Mouse (Mus musculus) left cerebral cortex, adult 18-20 months (tissue): ENCODE results near the gene Arpc2. TPM values are rescaled to one million over a fixed set of nuclear protein-coding genes. Genes with fewer than 3 reads are reported as not detected.

Experiments
- DNase-seq, 2 experiments: peaks; one replicate each; pipeline ENCODE4 v3.0.0; 2021 to 2022; ENCODE audit warnings: low spot score in 2 of 2, mixed read lengths in 1 of 2
- total RNA-seq, 2 experiments: library from RNA; stranded (reverse); gene quantifications; 2 replicates each; pipeline ENCODE4 v1.2.3; 2021

Gene Arpc2
- total RNA-seq, 2 experiments from 2014 or later, result 244 to 263 TPM

DNA sequence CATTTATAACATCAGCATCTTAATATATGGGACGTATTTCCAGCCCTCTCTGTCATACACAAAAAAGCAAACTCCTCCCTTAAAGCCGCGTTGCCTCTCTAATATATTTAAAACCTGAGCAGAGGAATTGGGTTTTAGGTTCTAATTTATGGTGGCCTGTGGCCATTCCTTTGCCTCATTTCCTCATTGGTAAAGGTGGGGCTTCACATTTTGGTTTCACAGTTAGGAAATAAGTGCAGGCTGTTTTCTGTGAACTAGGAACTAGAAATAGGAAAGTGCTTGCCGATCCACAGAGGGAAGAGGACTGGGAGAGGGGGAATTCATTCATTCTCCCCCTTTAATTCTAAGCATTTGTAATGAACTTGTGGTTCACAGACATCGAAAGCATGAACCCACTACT lies 1.8 kb downstream of the Arpc2 start:
- no peak for DNase-seq

DNA sequence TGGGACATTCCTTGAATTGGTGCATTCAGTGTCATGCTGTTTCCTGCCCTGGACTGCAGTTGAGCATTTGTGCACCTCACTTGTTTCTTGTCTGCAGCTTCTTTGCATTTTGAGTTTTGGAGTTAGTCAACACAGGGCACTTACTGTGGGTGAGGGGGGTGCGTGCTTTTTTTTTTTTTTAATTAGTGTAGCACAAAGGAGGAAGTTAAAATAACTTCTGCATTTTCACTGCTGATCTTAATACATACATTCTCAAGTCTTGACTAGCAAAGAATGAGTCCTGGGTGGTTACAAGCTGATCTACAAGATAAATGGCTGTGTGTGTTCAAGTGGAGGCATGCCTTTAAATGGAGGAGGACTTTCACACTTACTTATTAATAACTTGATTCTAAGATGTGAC lies 2.3 kb downstream of the Arpc2 start:
- no peak for DNase-seq

DNA sequence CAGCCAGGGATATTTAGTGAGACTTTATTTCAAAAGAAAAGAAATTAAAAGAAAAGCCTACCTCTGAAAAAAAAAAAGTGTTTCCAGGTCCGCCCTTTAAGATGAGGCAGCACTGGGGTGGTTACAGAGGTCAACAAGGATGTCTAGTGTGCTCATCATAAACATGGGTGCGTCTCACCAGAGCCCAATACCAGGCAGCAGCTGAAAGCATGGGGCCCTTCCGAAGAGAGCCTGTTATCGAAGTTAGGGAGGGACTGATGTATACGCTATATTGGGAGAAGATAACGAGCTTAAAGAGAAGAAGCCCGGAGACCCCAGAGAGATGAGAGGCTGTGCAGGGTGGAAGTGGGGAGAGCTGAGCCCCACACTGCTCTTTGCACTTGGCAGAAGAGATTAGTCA lies 3.3 kb downstream of the Arpc2 start:
- DNase-seq, result no peak

DNA sequence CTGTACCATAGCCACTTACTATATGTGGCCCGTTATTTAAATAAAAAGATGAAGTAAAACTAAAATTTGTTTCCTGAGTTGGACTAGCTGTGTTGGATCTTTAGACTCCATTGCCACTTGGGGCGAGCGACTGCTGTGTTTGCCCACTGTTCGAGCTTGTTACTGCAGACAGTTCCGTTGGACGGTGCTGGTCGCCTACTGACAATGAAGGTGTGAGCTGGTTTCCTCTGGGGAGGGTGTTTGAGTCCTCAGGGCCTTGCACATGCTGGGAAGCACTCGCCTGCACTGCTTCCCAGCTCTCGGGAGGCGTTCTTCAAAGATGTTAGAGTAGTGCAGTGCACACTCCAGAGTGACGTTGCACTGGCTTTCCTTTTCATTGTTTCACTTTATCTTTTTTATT lies 3.7 kb downstream of the Arpc2 start:
- DNase-seq, result peak; percentile 46 to 47

DNA sequence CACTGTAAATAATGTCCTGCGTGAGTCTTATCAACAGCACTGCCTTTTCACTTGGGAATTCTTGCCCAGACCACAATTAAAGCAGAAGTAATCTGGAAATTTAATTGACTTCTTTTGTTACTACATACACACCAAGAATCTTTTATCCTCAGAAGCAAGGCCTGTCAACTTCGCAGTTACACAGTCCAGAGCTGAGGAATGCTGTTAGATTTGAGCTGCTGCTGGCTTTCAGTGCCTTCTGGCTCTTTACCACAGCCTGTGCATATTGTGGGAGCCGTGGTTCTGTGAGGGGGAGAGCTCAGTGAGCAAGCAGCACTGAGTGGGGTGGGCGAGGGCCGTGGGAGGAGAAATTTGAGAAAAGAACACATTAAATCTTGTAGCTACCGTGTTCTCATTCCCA lies 4.4 kb downstream of the Arpc2 start:
- peak; percentile 83 to 89 for DNase-seq

DNA sequence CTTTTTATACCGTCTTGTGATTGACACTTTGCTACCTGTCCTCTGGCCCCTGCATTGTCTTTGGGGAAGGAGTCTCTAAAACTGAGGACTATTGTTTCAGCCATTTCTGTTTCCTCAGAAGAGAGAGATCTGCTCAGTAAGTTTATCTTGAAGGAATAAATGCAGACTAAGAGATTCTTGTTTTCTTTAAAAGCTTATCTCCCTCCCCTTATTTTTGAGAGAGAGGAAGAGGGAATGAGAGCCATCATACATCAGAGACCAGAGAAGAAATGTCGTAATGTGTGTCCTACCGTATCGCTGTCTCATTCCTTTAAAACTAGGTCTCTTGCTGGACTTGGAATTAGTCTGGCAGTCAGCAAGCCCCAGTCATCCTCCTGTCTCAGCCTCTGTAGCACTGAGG lies 4.9 kb downstream of the Arpc2 start:
- DNase-seq, result no peak

DNA sequence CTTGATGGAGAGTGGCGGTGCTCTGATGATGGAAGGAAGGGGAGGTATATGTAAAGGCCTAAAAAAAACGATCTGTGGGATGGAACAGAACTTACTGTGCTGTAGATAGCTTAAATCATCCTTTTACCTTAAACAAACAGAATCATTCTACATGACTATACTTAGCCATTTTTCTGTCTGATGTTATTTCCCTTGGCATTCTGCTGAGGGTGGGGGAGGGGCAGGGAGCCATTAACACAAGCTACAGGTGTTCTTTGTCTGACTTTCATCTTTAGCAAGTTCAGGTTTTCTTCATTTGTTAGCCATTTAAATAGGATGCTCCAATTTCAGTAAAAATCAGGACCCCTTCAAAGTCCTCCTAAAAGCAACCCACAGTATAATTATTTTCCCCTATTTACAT lies 9.6 kb downstream of the Arpc2 start:
- no peak for DNase-seq

DNA sequence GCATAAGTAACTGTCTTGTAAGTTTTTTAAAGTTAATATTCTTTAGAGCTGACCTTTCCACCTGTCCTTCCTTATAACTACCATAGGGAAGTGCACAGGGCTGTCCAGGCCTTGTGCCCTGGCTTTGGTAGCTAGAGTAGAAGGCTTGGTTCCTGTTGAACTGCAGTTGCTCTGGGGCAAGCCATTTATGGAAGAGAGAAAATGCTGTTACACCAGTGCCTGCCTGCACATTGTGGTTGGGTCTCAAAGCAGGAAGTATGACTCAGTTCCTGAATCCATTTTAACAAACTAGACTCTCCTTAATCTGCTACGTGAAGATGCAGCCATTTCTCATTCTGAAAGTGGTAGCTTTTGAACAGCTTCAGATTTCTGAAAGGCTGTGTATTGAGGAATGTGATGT lies 12.9 kb downstream of the Arpc2 start:
- no peak for DNase-seq

DNA sequence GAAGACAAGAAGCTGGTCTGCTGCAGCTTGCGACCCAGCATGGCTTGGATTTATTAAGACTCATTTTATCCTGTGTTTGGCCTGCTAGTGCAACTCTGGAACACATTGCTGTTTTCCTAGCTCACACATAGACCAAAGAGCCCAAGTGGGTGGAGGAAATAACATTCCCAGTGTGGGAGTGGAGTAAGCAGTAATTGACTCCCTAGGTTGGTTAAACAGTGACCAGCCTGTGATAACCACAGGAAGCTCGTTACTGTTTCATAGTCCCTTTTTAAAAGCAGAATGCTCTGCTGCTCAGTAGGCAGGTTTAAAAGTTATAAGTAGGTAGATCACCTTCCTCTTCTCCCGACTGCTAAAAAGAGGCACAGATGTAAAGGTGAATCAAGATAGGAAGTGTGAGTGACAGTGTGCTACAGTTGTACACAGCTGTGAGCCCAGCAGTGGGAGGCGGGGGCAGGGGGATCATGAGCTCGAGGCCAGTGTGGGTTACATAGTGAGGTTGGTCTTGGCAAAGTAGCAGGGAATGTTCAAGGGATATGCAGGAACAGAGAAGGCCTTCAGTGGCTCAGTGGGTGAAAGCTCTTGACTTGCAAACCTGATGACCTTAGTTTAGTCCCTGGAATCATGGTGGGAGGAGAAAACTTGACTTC lies 13.6 kb downstream of the Arpc2 start:
- no peak for DNase-seq

DNA sequence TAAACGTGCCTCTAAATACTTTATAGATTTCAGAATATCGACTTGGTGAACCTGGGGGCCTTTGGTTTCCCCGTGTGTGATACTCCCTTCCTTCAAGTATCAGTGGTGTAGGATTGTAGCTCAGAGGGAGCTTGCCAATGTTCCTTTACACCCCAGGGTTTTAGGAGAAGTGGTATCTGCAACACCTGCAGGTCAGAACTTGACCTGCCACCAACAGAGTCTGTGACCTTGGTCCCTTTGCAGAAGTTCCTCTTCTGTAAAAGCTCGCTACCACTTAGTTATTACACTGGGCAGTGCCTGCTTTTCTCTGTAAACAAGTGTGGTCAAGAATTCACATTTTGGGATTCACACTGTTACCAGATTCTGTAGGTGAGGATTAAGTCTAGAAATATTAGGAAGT lies 14.2 kb downstream of the Arpc2 start:
- no peak for DNase-seq

DNA sequence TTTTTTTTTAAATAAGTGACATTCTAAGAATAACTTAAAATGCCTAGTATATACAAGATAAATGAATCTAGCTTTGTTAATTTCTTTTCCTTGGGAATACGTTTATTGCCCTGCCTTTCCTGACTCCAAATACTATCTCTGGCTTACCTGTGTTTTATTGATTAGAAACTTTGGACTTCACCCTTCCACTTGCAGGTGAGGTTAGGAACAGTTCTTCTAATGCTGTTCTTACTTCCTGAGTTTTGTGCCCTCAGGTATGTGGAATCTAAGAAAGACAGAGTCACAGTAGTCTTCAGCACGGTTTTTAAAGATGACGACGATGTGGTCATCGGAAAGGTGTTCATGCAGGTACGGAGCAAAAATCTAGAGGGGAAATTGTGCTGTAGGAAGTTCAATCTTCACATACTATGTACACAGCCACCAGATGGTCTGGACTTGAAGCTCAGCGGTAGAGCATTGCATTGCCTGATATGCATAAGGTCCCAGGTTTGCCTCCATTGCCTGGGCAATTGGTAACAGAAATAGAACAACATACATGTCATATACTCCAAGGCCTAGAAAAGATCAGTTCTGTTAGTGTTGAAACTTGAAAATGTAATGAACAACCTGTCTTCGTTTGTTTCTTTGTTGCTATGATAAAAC lies 19.9 kb downstream of the Arpc2 start:
- no peak for DNase-seq

DNA sequence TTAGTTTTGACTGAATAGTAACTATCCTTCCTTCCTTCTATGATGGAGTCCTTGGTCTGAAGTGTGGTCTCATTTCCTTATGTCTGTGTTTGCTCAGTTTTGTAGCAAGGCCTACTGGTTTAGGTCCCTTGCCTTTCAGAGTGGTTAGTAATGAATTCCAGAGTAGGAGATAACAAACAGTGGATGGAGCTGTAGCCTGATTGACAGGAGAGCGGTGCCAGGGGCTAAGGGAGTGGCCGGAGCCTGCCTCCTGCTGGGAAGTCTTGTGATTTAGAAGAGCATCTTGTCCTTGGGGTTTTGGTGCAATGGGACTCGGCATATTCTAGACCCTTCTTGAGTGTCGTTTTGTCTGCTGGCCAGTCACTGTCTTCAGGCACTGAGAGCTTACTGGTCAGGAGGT lies 20.9 kb downstream of the Arpc2 start:
- no peak for DNase-seq

DNA sequence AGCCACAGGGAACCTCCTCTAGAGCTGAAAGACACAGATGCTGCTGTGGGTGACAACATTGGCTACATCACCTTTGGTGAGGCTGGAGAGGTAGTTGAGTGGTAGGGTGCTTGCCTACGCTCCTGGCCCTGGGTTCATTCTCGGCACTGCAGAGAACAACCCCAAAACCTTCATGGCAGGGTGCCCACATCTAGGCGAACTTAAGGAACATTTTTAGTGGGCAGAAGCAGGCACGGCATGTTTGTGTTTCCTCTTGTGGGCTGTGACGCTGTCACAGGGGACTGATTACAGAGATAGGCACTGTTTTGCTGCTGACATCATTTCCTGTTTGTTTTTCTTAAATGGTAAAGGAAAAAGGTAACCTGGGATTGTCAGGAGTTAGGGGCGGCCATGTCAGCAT lies 26.6 kb downstream of the Arpc2 start:
- no peak for DNase-seq

DNA sequence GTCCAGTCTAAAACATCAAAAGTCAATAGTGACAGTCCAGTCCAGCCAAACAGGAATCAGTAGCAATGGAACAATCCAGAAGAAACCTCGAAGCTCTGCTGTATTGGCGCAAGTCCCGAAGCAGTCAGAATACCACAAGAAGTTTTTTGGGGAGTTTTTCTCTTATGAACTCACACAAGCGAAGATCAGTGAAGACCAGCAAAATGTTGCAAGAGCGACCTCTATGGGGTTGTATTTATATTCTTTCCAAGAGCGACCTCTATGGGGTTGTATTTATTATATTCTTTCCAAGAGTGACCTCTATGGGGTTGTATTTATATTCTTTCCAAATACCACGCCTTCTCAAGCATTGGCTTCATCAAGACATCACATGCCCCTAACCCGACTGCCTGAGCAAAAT lies 32.9 kb downstream of the Arpc2 start:
- DNase-seq, result no peak

DNA sequence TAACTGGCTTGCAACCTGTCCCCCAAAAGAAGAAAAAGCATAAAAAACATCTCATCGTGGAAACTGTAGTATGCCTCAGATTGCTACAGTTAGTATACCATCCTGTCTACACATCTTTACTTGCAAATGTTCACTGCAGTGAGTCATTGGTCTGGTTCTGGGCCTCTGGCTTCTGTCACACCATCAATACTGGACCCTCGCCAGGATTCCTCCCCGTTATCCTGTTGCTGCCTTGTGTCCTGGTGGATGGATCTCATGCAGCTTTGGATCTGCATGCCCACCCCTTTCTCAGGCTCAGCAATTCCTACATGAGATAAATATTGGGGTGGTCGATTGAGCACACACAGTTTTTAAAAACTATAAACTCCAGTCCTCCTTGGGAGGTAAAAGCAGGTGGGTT lies 35.8 kb downstream of the Arpc2 start:
- DNase-seq, result no peak

DNA sequence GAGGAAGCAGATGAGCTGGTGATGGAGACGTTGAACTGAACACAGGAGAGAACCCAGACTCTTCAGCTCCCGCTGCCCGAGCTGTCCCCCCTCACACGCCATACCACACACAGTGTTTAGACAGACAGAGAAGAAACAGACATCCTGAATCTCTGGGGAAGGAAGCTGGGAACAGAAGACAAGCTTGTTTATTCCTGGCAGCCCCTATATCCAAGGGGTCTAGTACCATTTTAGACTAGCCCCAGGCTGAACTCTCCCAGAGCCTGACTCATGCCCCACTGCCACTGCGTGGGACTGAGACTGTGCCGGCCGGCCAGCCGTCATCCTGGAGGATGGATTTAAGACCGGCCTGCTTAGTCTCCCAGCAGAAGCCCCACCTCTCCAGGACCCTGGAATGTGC lies 39.1 kb downstream of the Arpc2 start:
- no peak for DNase-seq

DNA sequence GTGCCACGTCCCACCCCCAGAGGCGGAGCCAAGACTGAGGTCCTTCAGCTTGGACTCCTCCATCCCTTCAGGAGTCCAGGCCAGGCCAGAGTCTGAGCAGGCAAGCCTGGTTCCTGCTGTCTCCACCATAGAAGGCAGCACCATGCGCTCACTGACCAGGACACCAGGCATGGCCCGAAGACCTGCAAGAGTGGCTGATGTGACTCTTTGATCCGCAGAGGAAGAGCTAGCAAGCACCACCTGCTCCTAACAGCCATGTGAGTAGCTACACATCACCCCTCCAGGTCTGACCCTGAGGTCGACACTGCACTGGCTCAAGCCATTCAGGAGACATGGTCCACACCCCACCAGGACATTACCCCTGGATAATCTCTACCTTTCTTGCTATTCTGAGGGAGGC lies 41.2 kb downstream of the Arpc2 start:
- no peak for DNase-seq

DNA sequence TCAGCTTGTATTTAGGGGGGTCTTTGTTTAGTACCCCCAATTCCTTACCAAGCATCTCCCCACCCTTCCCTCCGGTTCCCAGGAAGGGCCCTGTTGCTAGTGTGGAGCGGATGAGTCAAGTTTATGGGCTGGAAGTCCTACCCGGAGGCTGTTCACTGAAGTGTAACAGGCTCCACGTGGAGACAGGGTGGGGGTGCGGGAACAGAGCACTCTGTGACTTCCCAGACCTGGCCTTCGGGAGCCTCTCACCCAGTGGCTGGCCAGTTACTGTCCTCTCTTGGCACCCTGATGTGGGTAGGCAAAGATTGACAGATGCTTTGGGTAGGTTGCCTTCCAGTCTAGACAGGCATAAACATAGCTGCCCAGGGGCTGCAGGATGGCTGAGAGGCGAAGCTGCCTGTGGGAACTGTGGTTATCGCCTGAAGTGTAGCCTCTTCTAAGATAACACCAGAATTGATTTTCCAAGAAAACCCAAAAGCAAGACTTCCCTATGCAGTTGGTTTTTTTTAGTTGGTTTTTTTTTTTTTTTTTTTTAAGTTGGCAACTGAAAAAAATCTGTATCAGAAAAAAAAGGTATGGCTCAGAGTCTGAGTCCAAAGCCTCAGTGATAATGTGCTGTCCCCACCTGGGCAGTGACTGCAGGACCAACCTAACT lies 42.1 kb downstream of the Arpc2 start:
- no peak for DNase-seq

DNA sequence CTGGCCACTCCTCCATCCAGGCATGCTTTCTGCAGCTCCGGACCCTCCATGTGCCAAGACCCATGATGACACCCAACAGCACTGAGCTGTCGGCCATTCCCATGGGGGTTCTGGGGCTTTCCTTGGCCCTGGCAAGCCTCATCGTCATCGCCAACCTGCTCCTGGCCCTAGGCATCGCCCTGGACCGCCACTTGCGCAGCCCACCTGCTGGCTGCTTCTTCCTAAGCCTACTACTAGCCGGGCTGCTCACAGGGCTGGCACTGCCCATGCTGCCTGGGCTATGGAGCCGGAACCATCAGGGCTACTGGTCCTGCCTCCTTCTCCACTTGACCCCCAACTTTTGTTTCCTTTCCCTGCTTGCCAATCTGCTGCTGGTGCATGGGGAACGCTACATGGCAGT lies 42.7 kb downstream of the Arpc2 start, which contains the start of gene Gpbar1:
Gpbar1 (plus strand) TSS at position 13 of the 400 bp plus-strand sequence.
- no peak for DNase-seq

DNA sequence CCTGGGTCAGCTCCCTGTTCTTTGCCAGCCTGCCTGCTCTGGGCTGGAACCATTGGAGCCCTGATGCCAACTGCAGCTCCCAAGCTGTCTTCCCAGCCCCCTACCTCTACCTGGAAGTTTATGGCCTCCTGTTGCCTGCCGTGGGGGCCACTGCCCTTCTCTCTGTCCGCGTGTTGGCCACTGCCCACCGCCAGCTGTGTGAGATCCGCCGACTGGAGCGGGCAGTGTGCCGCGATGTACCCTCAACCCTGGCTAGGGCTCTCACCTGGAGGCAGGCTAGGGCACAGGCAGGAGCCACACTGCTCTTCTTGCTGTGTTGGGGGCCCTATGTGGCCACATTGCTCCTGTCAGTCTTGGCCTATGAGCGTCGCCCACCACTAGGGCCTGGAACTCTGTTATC lies 43.1 kb downstream of the Arpc2 start:
- DNase-seq, result no peak

DNA sequence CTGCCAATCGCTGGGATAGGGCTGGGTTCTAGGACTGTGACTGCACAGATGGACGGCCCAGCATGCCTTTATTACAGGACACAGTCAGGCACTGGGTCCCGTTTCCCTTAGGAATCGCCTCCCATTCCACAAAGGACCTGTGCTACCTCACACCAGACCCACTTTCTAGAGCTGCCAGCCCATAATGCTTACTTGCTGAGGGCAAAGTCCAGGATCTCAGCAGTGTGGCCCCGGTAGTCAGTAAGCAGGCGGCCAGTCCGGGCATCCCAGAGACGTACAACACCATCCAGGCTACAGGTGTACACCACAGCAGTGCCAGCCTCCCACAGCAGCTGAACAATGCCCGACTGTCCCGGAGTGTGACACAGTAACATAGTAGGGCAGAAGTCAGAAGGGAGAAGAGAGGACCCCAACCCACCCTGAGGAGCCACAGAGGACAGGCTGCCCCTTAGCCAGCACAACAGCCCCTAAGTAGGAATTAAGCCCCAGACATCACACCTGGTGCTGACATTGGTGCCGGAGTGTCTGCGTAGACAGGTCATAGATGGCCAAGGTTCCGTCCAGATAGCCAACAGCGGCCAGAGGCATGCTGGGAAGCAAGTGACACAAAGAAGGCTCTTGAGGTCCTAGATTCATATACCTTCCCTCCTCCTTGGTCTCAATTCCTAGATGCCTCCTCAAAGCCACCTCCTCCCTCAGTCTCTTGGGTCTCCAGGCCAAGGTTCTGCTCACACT lies 44.9 kb downstream of the Arpc2 start:
- DNase-seq, result no peak

DNA sequence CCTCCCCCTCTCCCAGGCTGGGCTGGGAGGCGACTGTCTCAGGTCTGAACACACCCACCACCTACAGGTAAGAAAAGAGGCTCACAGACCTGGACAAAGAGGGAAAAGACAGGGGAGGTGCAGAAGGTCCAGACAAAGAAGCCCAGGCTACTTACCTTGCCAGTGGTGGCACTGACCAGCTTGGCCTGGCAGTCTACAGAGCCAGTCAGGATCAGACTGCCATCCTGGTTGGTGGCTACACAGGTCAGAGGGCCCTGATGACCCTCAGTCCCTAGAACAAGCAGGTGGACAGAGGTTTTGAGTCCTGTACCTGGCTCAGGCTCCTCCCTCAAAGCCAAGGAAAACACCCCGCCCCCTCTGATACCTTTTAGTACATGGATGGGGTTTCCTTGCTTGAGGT lies 45.5 kb downstream of the Arpc2 start:
- no peak for DNase-seq
